Mouse (Mus musculus): ENCODE measurements at regions not wholly inside any gene's neighbourhood (a gene's known extent, or its start where the extent isn't known, plus 50 kb on each side); places are given as distances from the start of the nearest gene placed in this dataset.

DNA sequence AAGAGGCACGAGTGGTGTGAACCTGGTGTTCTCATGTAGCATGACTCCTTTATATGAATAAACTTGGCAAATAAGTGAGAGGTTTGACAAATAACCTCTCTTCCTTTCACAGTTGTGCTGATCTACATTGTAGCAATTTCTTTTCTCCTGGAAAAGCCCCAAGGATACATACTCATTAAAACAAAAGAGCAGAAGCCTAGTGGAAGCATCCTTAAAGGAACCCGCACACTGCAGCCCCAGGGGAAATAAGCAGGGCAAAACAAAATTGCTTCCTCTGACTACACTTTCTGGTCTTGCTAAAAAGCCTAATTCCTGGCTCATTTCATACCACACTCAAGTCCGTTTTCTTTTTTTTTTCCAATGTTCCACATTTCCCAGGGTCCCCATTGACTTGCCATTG is 72.7 kb upstream of the Gm10184 start:
- no peak for DNase-seq

DNA sequence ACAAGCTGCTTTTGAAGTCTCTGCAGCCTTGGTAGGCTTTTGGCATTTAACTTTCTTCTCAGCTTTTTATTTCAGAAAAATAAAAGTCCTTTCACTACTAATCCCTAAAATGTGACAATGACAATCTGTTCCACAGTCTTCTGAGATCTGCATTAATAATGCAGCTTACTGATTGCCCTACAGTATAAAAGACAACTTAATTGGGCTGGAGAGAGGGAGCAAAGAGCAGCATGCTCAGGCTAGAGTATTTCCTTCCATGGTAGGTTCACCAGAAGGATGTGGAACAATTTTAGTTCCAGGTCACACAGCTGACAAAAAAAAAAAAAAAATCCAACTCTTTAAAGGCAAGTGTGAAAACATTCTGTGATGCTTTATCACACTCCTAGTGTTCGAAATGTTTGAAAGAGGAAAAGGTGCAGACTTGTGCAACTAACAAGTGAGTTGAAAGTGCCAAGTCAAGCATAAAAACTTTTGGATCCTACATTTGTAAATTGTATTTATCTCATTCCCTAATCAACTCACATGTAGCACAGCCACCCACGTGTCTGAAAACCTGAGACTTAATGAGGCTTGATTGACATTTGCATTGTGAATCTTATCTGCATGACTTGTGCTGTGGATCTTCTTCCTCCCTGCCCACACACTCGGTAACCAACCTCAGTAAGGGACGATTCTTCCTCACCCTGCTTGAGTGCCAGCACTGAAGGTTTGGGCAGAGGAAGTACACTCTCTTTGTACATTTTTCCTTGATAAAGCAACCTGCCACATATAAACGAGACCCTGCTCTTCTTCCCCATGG is 69.0 kb upstream of the Gm10184 start:
- DNase-seq: no peak

DNA sequence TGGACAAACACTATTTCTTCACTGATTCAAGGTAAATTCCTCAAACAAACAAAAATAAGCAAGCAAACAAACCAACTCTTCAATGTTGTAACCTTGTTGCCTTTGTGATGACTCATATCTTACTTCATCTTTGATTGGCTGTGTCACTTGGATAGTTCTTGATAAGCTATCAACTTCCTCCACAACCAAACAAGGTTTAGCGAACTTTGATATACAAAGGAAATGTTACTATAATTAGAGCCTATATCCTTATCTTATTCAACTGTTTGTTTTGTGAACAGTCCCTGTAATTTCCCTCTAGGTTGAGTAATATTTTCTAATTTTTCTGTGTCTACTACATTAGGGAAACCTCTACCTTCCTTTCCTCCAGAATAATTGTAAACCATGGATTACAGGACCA is 52.8 kb upstream of the Gm10184 start:
- no peak for DNase-seq

GRCm38 (mm10) chr17:89961431-89961830 is 51.2 kb upstream of the Gm10184 start:
- no peak for DNase-seq

GRCm38 (mm10) chr17:89960368-89960767 is 50.1 kb upstream of the Gm10184 start:
- peak in 1 of 2 experiments; percentile 21 for DNase-seq
